Mouse (Mus musculus) lung, postnatal 0 days (tissue): Measurements from ENCODE around the gene Zfp219.

ENCODE experiments used
- CTCF ChIP-seq: IDR thresholded peaks from 2 replicates; pipeline ENCODE4 v1.5.1; 2016; ENCODE audit warnings: antibody characterized with exemption, mild to moderate bottlenecking
- EP300 ChIP-seq: IDR thresholded peaks from 2 replicates; pipeline ENCODE4 v1.6.1; 2016; ENCODE audit warnings: antibody characterized with exemption, mild to moderate bottlenecking, control low read depth

- TF ChIP-seq CTCF = no peak
- TF ChIP-seq EP300 = no peak
Observed at GRCm38 (mm10) chr14:52012553-52012952, 8.0 kb downstream of the Zfp219 start.
